ENCODE assay signal across 12 mouse cellular contexts in genomic region chr3:65145152-65145551, GRCm38 (mm10). TPM values are rescaled to one million over a fixed set of nuclear protein-coding genes. Genes with fewer than 3 reads are reported as not detected.
DNase-seq lines count a peak whose midpoint lies in the region; ATAC-seq lines count a peak whose summit lies in the region.
"Had no signal": no experiment of that assay in that cellular context is flagged by ENCODE, and none has a peak within 500 bp of the region (broad histone marks: within the 10 kb centered on the region; RNA-seq: fewer than 3 reads in every experiment).

No protein-coding gene starts in this region.

- peak; percentile 16 for DNase-seq in Muller cell, postnatal 12 days (ENCODE audit: inconsistent ontology term)
- DNase-seq in brain, adult 2 months (ENCODE audit: low read depth, low spot score), result peak; percentile 42
- peak; percentile 3 for DNase-seq in forelimb bud, embryonic 11.5 days (ENCODE audit: low read depth, low spot score)
- peak; percentile 72 for DNase-seq in midbrain, embryonic 14.5 days
- DNase-seq in layer of hippocampus, postnatal 25 days (ENCODE audit: extremely low spot score in 1 of 2, low spot score in 1 of 2), result no peak
- DNase-seq in spleen, postnatal 14 days (ENCODE audit: low spot score in 2 of 2), result no peak
- no peak for DNase-seq in urinary bladder, postnatal 14 days (ENCODE audit: low spot score)
- DNase-seq: adrenal gland, postnatal 36 days; cerebellum, adult 18-20 months had no signal

- ATAC-seq in midbrain, embryonic 14.5 days (ENCODE audit: low FRiP score, low TSS enrichment), result 0 out of 2 replicates have a peak, but pooled peaks have one; percentile 55

- no peak overlapping the region for H3K27ac ChIP-seq in midbrain, embryonic 14.5 days (replicated peaks; ENCODE audit: low read depth, low read length)
- H3K27ac ChIP-seq: kidney, postnatal 0 days; limb, embryonic 12.5 days; neural tube, embryonic 13.5 days had no signal

- no peak overlapping the region for H3K4me2 ChIP-seq in midbrain, embryonic 14.5 days (ENCODE audit: low read length)
- H3K4me2 ChIP-seq: limb, embryonic 12.5 days; neural tube, embryonic 13.5 days had no signal

- H3K27me3 ChIP-seq in midbrain, embryonic 14.5 days (ENCODE audit: control insufficient read depth, insufficient read depth, low read length), result no peaks in the 10 kb centered on the region
- H3K27me3 ChIP-seq: limb, embryonic 12.5 days; neural tube, embryonic 13.5 days had no signal

- no peaks in the 10 kb centered on the region for H3K4me1 ChIP-seq in midbrain, embryonic 14.5 days (ENCODE audit: control insufficient read depth, insufficient read depth, low read length)
- H3K4me1 ChIP-seq: limb, embryonic 12.5 days; neural tube, embryonic 13.5 days had no signal

- H3K9me3 ChIP-seq in midbrain, embryonic 14.5 days (ENCODE audit: control insufficient read depth, low read length), result no peaks in the 10 kb centered on the region
- H3K9me3 ChIP-seq: limb, embryonic 12.5 days; neural tube, embryonic 13.5 days had no signal

- H3K9ac ChIP-seq in midbrain, embryonic 14.5 days (replicated peaks; ENCODE audit: low read length), result no peak overlapping the region
- H3K9ac ChIP-seq: limb, embryonic 12.5 days; neural tube, embryonic 13.5 days had no signal

- no peak overlapping the region for H3K4me3 ChIP-seq in midbrain, embryonic 14.5 days (replicated peaks; ENCODE audit: low read depth, low read length)
- H3K4me3 ChIP-seq: limb, embryonic 12.5 days; neural tube, embryonic 13.5 days had no signal

- 5% methylated on average over 5 of the region's 5 CpGs for WGBS in midbrain, embryonic 14.5 days

- H3K36me3 ChIP-seq in midbrain, embryonic 14.5 days (ENCODE audit: control insufficient read depth, insufficient read depth, low read length), result no peaks in the 10 kb centered on the region
- H3K36me3 ChIP-seq: limb, embryonic 12.5 days; neural tube, embryonic 13.5 days had no signal

RNA-seq across cellular contexts. Expression of gene Kcnab1, which starts 36.0 kb away (rescaled TPM):
- 6.2 and 6.4 TPM in 2 replicates for polyA plus RNA-seq in midbrain, embryonic 14.5 days (2014; fragmentation: Nextera tagmentation; extraction: Ambion mirVana)
- 100 to 1,000 TPM; 160 to 161 TPM for total RNA-seq in layer of hippocampus, postnatal 25 days (2021)

Comparison
In these comparisons a context has a peak if more than half of its experiments do, and no peak if none do; other contexts are left out.
1. DNase-seq: peak in Muller cell, postnatal 12 days (single experiment), brain, adult 2 months (single experiment), forelimb bud, embryonic 11.5 days (single experiment) and midbrain, embryonic 14.5 days (single experiment); none in layer of hippocampus, postnatal 25 days (0 of 2), spleen, postnatal 14 days (0 of 2) and urinary bladder, postnatal 14 days (single experiment).